ENCODE assay signal across 15 mouse cellular contexts in the genomic region with DNA sequence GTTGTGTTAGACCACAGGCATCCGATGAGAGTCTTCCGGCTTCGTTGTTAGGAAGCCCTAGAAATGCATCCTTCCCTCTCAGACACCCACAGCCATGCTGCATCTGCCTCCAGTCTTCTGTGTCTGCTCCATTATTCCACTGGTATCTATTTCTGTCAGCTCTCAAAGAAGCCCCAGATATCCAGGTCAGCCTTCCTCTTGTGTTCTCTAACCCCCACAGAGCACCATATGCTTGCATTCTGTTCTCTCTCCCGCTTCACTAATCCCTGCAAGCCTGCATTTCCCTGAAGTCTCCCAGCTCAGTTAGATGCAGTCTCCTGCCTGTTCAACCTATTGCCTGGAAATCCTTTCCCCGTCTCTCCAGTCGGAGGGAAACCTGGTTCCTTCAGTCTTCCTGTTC. TPM values are rescaled to one million over a fixed set of nuclear protein-coding genes. Genes with fewer than 3 reads are reported as not detected.
A peak's percentile ranks its signal among the peaks of the same experiment; 100 is the strongest.
DNase-seq lines count a peak whose midpoint lies in the region; ATAC-seq and TF ChIP-seq lines count a peak whose summit lies in the region.
"Had no signal": no experiment of that assay in that cellular context is flagged by ENCODE, and none has a peak within 500 bp of the region (broad histone marks: within the 10 kb centered on the region; RNA-seq: fewer than 3 reads in every experiment).

No protein-coding gene starts in this region.

- intact Hi-C loops in left cerebral cortex, postnatal 4 days (cut with DNase I) = no loop called here

- H3K9ac ChIP-seq in liver, postnatal 0 days (replicated peaks) = no peak overlapping the region
- no peak overlapping the region for H3K9ac ChIP-seq in forebrain, postnatal 0 days
- H3K9ac ChIP-seq: forebrain, embryonic 13.5 days; limb, embryonic 12.5 days; lung, embryonic 14.5 days; stomach, embryonic 15.5 days had no signal

- H3K4me2 ChIP-seq in liver, postnatal 0 days (ENCODE audit: low read depth, low read length) = no peak overlapping the region
- H3K4me2 ChIP-seq in forebrain, postnatal 0 days (ENCODE audit: low read depth) = no peak overlapping the region
- H3K4me2 ChIP-seq: forebrain, embryonic 13.5 days; limb, embryonic 12.5 days; lung, embryonic 14.5 days; stomach, embryonic 15.5 days had no signal

- TF ChIP-seq CTCF in liver, postnatal 0 days (IDR thresholded peaks at IDR 0.05; ENCODE audit: low read depth) = no peak
- TF ChIP-seq CTCF in forebrain, postnatal 0 days (IDR thresholded peaks at IDR 0.05; ENCODE audit: low read depth) = no peak

- no peak overlapping the region for H3K27ac ChIP-seq in liver, postnatal 0 days (ENCODE audit: low read depth)
- no peak overlapping the region for H3K27ac ChIP-seq in forebrain, postnatal 0 days (ENCODE audit: low read depth, low read length)
- H3K27ac ChIP-seq: forebrain, embryonic 13.5 days; limb, embryonic 12.5 days; stomach, embryonic 15.5 days had no signal

- 60% methylated on average over 6 of the region's 6 CpGs for WGBS in liver, postnatal 0 days (ENCODE audit: insufficient replicate concordance)
- WGBS in forebrain, postnatal 0 days = 54% methylated on average over 6 of the region's 6 CpGs

- H3K27me3 ChIP-seq in liver, postnatal 0 days (ENCODE audit: insufficient read depth, low read length) = no peaks in the 10 kb centered on the region
- H3K27me3 ChIP-seq in forebrain, postnatal 0 days (ENCODE audit: insufficient read depth, low read length) = no peaks in the 10 kb centered on the region
- H3K27me3 ChIP-seq: forebrain, embryonic 13.5 days; limb, embryonic 12.5 days; stomach, embryonic 15.5 days had no signal

- no peak for DNase-seq in cerebellum, postnatal 4 days (ENCODE audit: low spot score in 2 of 2)
- peak; percentile 92 to 97 for DNase-seq in cerebellum, adult 18-20 months
- peak; percentile 32 to 45 for DNase-seq in layer of hippocampus, adult 8-10 months (ENCODE audit: low spot score in 2 of 2)
- DNase-seq in left cerebral cortex, postnatal 4 days = peak; percentile 17
- no peak for DNase-seq in liver, postnatal 0 days
- no peak for DNase-seq in forebrain, postnatal 0 days
- no peak for DNase-seq in thymus, postnatal 36 days
- DNase-seq: heart, adult 18-20 months; heart, postnatal 4 days; kidney, adult 8-10 months; lung, embryonic 14.5 days had no signal

- peak; percentile 96 for ATAC-seq in cerebellum, adult (ENCODE audit: insufficient number of reproducible peaks, low FRiP score, low TSS enrichment)
- no peak for ATAC-seq in liver, postnatal 0 days
- no peak for ATAC-seq in forebrain, postnatal 0 days
- ATAC-seq: forebrain, embryonic 13.5 days had no signal

- H3K36me3 ChIP-seq in liver, postnatal 0 days (replicated peaks; ENCODE audit: insufficient read depth, low read length) = no peaks in the 10 kb centered on the region
- H3K36me3 ChIP-seq in forebrain, postnatal 0 days (ENCODE audit: insufficient read depth) = no peaks in the 10 kb centered on the region
- H3K36me3 ChIP-seq: limb, embryonic 12.5 days; stomach, embryonic 15.5 days had no signal

- no peak for TF ChIP-seq EP300 in liver, postnatal 0 days (IDR thresholded peaks at IDR 0.05; ENCODE audit: low read depth)

- H3K4me1 ChIP-seq in liver, postnatal 0 days (ENCODE audit: insufficient read depth) = no peaks in the 10 kb centered on the region
- no peaks in the 10 kb centered on the region for H3K4me1 ChIP-seq in forebrain, postnatal 0 days (ENCODE audit: insufficient read depth)
- H3K4me1 ChIP-seq: forebrain, embryonic 13.5 days; limb, embryonic 12.5 days; stomach, embryonic 15.5 days had no signal

- no peaks in the 10 kb centered on the region for H3K9me3 ChIP-seq in liver, postnatal 0 days (ENCODE audit: low read length)
- no peaks in the 10 kb centered on the region for H3K9me3 ChIP-seq in forebrain, postnatal 0 days (ENCODE audit: low read length)
- H3K9me3 ChIP-seq: forebrain, embryonic 13.5 days; limb, embryonic 12.5 days; stomach, embryonic 15.5 days had no signal

- no peak overlapping the region for H3K4me3 ChIP-seq in liver, postnatal 0 days (ENCODE audit: low read depth, low read length)
- H3K4me3 ChIP-seq in forebrain, postnatal 0 days (ENCODE audit: low read depth, low read length) = no peak overlapping the region
- H3K4me3 ChIP-seq: forebrain, embryonic 13.5 days; limb, embryonic 12.5 days; stomach, embryonic 15.5 days had no signal

RNA-seq across cellular contexts. Expression of a gene that starts 53.6 kb away (rescaled TPM):
- total RNA-seq in layer of hippocampus, adult 8-10 months (2022) = 100 to 1,000 TPM; 111 to 138 (median 122) TPM
- 100 to 1,000 TPM; 118 TPM for total RNA-seq in left cerebral cortex, postnatal 4 days (2021)
- 4.4 and 5.0 TPM in 2 replicates for polyA plus RNA-seq in liver, postnatal 0 days (2015; fragmentation: Nextera tagmentation; extraction: Ambion mirVana)
- total RNA-seq in forebrain, postnatal 0 days (2014; rRNA removed) = 48.1 and 68.8 TPM in 2 replicates
- polyA plus RNA-seq in forebrain, postnatal 0 days (2015; fragmentation: Nextera tagmentation; extraction: Ambion mirVana) = 7.7 and 15.4 TPM in 2 replicates

Comparison
In these comparisons a context has a peak if more than half of its experiments do, and no peak if none do; other contexts are left out.
1. DNase-seq: peak in cerebellum, adult 18-20 months (2 of 2), layer of hippocampus, adult 8-10 months (2 of 2) and left cerebral cortex, postnatal 4 days (single experiment); none in cerebellum, postnatal 4 days (0 of 2), liver, postnatal 0 days (single experiment), forebrain, postnatal 0 days (single experiment) and thymus, postnatal 36 days (0 of 2).